Mouse (Mus musculus) ovary, postnatal 14 days (tissue): Measurements from ENCODE around the gene 1600014C10Rik.

Experiments
- DNase-seq: peaks from one replicate; pipeline ENCODE4 v3.0.0; 2022; ENCODE audit warnings: low spot score

1600014C10Rik gene

GRCm38 (mm10) chr7:38182962-38183687 is at the start of gene 1600014C10Rik:
TSS of gene 1600014C10Rik (plus strand) at chr7:38183217.
- peak; percentile 20 for DNase-seq

DNA sequence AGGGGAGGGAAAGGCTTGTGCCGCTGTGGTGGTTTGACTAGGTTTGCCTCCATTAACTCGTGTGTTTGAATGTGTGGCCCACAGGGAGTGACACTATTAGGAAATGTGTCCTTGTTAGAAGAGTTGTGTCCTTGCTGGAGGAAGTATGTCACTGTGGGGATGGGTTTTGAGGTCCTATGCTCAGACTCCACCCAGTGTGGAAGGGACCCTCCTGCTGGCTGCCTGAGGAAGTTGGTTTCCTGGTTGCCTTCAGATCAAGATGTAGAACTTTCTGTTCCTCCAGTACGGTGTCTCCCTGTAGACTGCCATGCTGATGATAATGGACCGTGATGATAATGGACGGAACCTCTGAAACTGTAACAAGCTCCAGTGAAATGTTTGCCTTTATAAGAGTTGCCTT is 48.5 kb upstream of the 1600014C10Rik start:
- no peak for DNase-seq

- DNase-seq: no peak
These were observed 42.7 kb upstream of the 1600014C10Rik start for GRCm38 (mm10) chr7:38140324-38140723.

DNA sequence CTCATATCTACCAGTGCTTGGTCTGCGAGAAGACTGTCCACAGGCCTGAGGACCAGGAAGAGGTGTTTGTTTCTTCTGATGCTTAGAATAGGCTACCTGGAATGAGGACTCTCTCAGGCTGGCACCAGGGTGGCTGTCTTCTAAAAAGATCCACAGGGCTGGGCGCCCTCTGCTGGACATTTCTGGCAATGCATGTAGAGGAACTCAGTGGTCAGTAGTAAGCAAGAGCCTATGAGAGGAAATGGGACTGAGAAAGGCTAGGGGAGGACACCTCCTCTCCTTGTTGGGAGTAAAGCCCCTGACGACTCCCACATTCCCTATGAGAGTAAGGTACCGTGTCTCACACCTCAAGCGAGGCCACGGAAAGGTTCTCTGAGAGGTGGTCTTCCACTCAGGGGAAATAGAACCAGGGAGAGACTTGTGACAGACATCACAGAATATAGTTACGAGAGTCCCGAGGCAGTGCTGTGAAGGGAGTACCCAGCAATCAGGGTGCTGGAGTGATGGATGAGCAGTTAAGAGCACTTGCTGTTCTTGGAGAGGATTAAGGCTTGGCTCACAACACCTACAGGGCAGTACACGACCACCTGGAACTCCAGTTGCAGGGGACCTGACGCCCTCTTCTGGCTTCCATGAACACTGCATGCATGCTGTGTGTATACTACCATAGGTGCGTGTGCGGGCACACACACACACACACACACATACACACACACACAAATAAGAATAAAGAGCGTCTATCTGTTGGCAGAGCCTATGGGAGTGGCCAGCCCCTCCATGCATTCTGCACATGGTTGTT is 41.1 kb upstream of the 1600014C10Rik start:
- peak; percentile 76 for DNase-seq

- no peak for DNase-seq
These were observed 35.5 kb upstream of the 1600014C10Rik start for GRCm38 (mm10) chr7:38147477-38147876.

DNA sequence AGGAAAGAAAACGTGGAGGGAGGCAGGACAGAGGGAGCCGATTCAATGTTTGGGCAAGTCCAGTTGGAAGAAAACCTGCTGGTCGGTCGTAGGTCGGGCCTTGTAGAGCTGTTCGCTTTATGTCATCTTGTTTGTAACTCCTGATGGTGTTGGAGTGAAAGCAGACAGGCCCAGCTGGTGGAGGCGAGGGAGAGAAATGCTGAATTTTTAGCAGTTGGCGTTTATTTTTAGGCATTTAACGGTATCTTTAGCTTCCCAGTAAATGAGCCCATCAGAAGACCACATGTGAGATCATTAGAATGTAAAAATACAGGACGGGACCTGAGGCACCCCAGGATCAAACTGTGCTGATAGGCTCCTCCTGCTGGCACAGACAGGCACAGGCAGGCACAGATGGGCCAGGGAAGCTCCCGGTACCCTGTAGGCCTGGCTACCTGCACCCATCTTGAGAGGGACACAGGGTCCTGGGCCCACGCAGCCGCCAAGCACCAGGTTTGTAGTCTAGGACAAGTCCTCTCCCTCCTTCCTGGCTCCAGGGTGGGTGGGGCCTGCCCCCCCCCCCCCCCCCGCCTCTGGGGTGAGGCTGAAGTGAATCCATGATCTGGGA is 31.2 kb upstream of the 1600014C10Rik start:
- no peak for DNase-seq

DNA sequence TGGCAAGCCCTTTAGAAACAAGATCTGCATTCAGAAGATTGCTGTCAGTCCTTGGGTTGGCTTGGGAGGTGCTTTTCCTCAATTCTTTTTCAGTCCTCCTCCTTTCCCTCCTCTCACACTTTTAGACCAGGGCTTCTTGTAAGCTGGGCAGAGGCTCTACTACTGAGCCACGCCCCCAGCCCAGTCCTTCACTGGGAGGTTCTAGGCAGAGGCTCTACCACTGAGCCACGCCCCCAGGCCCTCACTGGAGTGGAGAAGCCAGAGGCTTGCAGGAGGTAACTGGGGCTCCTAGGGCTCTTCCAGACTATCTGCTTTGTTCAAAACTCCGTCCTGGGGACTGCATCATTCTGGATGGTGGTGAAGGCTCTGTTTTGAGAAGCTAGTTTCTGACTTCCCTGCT is 30.4 kb upstream of the 1600014C10Rik start:
- no peak for DNase-seq

DNA sequence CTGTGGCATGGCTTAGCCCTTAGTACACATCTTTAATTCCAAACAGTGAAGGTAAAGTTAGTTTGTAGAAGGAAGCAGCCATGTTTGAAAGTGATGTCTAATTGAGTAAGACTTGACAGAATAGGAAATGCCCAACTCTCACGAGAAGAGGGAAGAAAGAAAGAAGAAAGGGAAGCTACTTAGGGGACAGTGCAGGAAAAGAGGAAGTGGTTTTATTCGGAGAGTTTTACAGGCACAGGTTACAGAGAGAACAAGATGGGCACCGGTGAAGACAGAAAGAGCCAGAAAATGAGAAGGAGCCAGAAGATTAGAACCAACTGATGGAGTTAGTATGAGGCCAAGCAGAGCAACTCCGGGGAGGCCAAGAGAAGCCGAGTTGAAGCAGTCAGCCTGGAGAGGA is 27.2 kb upstream of the 1600014C10Rik start:
- DNase-seq: no peak

DNA sequence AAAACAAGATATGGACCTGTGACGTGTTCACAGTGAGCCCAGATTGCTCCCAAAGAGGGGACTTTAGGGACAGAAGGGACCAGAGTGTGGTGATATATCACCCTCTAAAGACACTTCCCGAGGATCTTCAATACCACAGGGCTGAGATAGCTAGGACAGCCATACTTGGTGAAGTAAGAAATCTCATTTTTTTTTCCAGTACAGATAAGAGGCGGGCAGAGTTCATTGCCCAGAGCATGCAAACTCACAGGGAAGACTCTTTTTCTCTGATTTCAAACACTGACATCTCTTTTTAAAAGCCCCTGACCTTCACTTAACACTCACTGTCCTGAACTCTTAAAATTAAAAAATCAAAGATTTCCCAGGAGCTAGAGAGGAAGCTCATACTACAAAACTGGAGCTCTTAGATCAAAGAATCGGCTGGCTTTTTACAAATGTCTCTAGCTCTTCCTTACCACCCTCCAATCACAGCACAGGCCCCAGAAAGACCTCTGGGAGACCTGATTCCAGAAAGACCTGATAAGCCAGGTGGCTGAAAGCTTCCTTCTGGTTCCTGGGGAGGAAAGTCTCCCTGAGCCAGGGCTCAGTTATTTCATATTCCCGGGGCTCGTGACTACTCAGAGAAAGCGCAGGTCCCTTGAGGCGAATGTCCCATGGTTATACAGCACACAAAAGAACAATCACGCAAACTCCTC is 24.1 kb upstream of the 1600014C10Rik start:
- no peak for DNase-seq

- DNase-seq: no peak
These were observed 21.6 kb upstream of the 1600014C10Rik start for GRCm38 (mm10) chr7:38161438-38161837.

DNA sequence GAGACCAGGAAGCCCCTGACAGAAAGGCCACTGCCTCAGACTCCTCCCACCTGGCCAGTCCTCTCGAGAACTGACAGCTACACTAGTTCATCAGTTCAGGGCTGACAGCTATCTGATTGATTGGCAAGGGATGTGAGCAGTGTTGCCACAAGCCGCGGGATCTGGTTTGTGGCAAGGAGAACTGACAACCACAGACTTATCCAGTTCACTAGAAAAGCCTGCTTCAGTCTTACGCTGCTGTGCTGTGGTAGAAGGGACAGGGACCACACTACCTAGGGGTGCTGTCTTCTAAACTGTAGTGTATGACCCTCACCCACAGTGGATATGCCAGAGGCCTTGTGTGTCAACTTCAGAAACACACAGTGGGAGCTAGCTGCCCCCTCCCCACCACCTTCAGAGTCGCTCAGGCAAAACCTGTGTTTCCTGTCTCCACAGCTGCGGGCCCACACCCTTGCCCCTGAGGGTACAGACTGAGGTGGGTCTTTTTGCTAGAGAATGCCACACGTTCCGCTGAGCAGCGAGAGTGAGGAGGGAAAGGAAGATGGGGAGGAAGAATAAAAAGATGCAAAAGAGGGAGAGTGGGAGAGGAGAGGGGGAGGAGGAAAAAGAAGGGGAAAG is 19.5 kb upstream of the 1600014C10Rik start:
- no peak for DNase-seq

- no peak for DNase-seq
These were observed 15.9 kb upstream of the 1600014C10Rik start for GRCm38 (mm10) chr7:38166930-38167645.

- DNase-seq: peak; percentile 18
These were observed 15.3 kb upstream of the 1600014C10Rik start for GRCm38 (mm10) chr7:38167724-38168141.

- DNase-seq: no peak
These were observed 9.1 kb upstream of the 1600014C10Rik start for GRCm38 (mm10) chr7:38173871-38174270.

GRCm38 (mm10) chr7:38174321-38175148 is 8.5 kb upstream of the 1600014C10Rik start:
- DNase-seq: no peak

DNA sequence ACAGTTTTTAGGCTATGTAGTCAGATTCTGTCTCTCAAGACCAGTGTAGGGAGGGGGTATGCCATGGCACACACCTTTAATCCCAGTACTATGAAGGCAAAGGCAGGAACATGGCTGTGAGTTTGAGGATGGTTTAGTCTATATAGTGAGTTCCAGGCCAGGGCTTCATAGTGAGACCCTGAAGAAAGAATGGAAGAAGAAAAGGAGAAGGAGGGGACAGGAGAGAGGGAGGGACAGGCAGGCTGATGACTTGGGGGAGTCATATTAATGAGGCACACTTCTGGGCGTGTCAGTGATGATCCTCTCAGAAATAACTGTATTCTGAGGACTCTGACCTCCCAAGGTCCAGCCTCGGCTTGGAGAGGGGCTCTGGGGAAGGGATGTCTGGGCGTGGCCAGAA is 7.0 kb upstream of the 1600014C10Rik start:
- no peak for DNase-seq

DNA sequence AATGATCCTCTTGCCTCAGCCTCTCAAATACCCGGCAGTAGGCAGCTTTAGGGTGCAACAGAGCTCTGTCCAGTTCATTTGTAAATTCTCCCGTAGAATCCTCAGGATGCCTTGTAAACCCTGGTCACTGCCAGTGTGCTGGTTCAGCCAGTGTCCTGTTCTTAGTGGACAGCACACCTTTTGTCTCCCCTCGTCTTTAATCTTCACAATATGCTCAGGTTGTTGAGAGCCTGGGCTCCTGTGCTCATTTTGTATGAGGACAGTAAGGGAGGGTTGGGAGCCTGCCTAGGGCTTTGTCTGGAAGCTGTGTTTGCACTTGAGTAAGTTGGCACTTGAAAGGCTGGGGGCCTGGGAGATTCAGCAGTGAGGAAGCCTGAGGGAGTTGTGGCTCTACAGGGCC is 3.1 kb upstream of the 1600014C10Rik start:
- no peak for DNase-seq

GRCm38 (mm10) chr7:38181366-38181765 is 1.7 kb upstream of the 1600014C10Rik start:
- no peak for DNase-seq

GRCm38 (mm10) chr7:38182596-38182961 is 438 bp upstream of the 1600014C10Rik start:
- peak; percentile 83 for DNase-seq

GRCm38 (mm10) chr7:38183709-38184417 is 846 bp downstream of the 1600014C10Rik start:
- peak; percentile 64 for DNase-seq
